Mouse (Mus musculus) ES-Bruce4 (cell line): ENCODE results near the gene Dennd2c. TPM values are rescaled to one million over a fixed set of nuclear protein-coding genes. Genes with fewer than 3 reads are reported as not detected.

Source experiments
- H3K27ac ChIP-seq: 2 replicates; pipeline ENCODE4 v1.5.1; 2012; ENCODE audit warnings: low read length, inconsistent platforms; ENCODE audit not compliant: insufficient read depth
- H3K27me3 ChIP-seq: 2 replicates; pipeline ENCODE4 v1.6.1; 2012; ENCODE audit warnings: mild to moderate bottlenecking, low read length, inconsistent platforms; ENCODE audit not compliant: control insufficient read depth, poor library complexity, insufficient read depth, severe bottlenecking
- H3K36me3 ChIP-seq: 2 replicates; pipeline ENCODE4 v1.6.1; 2012; ENCODE audit warnings: inconsistent platforms, mild to moderate bottlenecking, low read length, moderate library complexity; ENCODE audit not compliant: control insufficient read depth, poor library complexity, insufficient read depth, severe bottlenecking
- H3K4me1 ChIP-seq: one replicate; pipeline ENCODE4 v1.8.1; 2011; ENCODE audit warnings: low read length; ENCODE audit not compliant: control insufficient read depth, insufficient read depth
- H3K4me3 ChIP-seq: 2 replicates; pipeline ENCODE4 v1.5.1; 2011; ENCODE audit warnings: low read depth, mild to moderate bottlenecking, low read length
- H3K9ac ChIP-seq: 2 replicates; pipeline ENCODE4 v1.6.1; 2012; ENCODE audit warnings: low read depth, mild to moderate bottlenecking, inconsistent platforms; ENCODE audit not compliant: poor library complexity, severe bottlenecking
- H3K9me3 ChIP-seq: replicated peaks from 2 replicates; pipeline ENCODE4 v1.6.1; 2012; ENCODE audit warnings: mild to moderate bottlenecking, low read length, inconsistent platforms; ENCODE audit not compliant: control insufficient read depth, poor library complexity, insufficient read depth, severe bottlenecking
- CTCF ChIP-seq: IDR thresholded peaks from one replicate; pipeline ENCODE4 v1.8.1; 2011; ENCODE audit warnings: low read depth, low read length
- EP300 ChIP-seq: IDR thresholded peaks from 2 replicates; pipeline ENCODE4 v1.6.1; 2011; ENCODE audit warnings: low read depth, low read length; ENCODE audit not compliant: insufficient read depth
- POLR2A ChIP-seq: IDR thresholded peaks from one replicate; pipeline ENCODE4 v1.8.1; 2011; ENCODE audit warnings: low read length; ENCODE audit not compliant: insufficient read depth
- polyA plus RNA-seq: library from polyadenylated mRNA; stranded (reverse); fragments of >200 nt; gene quantifications from 2 replicates; pipeline ENCODE4 v1.2.4, GENCODE M21; 2011; ENCODE audit warnings: low read depth; ENCODE audit not compliant: missing spikeins, insufficient read depth, insufficient read length

Dennd2c gene
- polyA plus RNA-seq, 1 experiment: 22.9 TPM

DNA sequence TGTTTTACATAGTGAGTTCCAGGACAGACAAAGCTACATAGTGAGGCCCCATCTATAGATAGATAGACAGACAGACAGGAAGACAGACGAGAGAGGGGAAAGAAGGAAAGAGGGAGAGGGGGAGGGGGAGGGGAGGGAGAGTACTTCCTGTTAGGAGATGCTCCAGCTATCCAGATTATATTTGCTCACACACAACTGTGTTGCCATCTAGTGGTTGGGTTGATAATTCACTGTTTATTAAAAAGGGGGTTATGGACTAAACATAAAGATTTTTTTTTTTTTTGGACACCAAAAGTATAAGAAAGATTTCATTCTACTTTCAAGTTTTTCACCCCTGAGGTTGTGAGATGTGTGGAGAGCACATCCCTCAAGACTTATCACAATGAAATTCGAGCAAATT, 1.7 kb upstream of the Dennd2c start:
- TF ChIP-seq EP300: no peak
- no peak for TF ChIP-seq CTCF
- no peak for TF ChIP-seq POLR2A
- no peaks in the 10 kb centered on the region for H3K27me3 ChIP-seq

DNA sequence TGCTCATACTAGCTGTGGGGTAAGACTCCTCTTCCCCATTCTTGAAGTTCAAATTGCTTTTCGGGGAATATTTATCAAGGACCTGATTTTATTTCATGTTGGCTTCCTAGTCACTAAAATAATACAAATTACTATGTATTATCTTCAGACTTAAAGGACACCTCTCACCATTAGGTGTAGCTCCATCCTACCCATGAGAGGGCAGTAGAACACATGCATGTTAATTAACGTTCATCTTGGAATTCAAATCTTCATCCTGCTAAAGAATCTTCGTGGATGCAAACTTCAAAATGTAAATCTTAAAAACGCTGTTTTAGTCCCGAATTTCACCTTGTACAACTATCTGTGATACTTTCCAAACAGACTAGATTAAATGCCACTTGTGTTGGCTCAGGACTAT, 1.2 kb upstream of the Dennd2c start:
- no peak overlapping the region for H3K27ac ChIP-seq
- TF ChIP-seq CTCF (no peak), EP300 (no peak)
- no peak overlapping the region for H3K9ac ChIP-seq
- no peaks in the 10 kb centered on the region for H3K27me3 ChIP-seq
- no peak overlapping the region for H3K4me3 ChIP-seq
- H3K36me3 ChIP-seq: no peaks in the 10 kb centered on the region
- no peaks in the 10 kb centered on the region for H3K4me1 ChIP-seq
- H3K9me3 ChIP-seq: no peaks in the 10 kb centered on the region

More for the DNA sequence above, 1.7 kb upstream of the Dennd2c start:
- Histone ChIP-seq H3K36me3 (no peaks in the 10 kb centered on the region), H3K4me3 (no peak overlapping the region), H3K9me3 (no peaks in the 10 kb centered on the region), H3K4me1 (no peaks in the 10 kb centered on the region), H3K9ac (no peak overlapping the region), H3K27ac (no peak overlapping the region)

DNA sequence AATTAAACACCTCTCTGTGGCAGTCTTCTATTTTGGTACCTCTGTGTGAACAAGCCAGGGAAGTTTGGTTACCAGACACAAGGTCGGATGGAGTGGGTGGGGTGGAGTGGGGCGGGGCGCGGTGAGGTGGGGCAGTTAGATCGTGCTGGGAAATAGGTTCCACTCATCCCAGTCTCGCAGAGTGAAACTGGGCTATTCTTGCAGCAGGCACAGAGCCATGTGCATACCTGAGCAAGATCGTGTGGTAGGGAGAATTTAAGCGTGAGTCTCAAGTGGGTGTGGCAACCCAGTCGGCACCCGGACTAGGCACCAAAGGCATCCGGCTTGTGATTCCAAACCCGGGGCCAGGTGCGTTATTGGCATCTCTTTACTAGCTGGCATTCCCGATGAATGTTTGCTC, 495 bp upstream of the Dennd2c start:
- no peak for TF ChIP-seq CTCF
- no peak for TF ChIP-seq POLR2A
- TF ChIP-seq EP300: no peak
- no peaks in the 10 kb centered on the region for H3K27me3 ChIP-seq
- no peaks in the 10 kb centered on the region for H3K36me3 ChIP-seq
- H3K9ac ChIP-seq: peak overlapping the region; percentile 19
- peak overlapping the region; percentile 79 for H3K4me3 ChIP-seq
- no peaks in the 10 kb centered on the region for H3K4me1 ChIP-seq
- no peak overlapping the region for H3K27ac ChIP-seq
- no peaks in the 10 kb centered on the region for H3K9me3 ChIP-seq

DNA sequence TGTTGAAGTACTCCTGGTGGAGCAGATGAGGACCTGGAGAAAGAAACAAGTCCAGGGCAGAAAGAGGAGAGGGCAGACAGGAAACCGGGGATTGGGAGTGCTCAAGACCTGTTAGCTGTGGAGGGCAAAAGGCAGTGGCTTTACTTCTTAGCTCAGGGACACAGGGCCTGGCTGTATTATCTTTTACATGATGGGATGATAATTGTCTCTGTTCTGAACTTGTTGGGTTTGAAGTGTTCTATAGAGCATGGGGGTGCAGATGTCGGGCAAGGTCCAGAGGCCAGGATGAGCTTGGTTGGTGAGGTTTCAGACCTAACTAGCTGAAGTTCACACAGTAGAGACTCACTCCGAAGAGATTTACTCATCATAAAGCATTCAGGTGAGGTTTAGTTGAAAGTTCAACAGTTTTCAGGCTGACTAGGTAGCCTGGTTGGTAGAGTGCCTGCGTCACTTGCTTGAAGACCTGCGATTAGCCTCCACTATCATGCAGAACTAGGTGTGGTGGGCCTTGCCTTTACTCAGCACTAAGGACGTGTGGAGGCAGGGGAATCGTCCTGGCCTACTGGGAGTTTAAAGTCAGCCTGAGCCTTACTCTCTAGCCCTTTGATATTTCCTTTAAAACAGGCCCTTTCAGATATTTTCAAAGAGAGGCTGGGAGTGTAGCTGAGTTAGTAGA, 5.3 kb downstream of the Dennd2c start:
- Histone ChIP-seq H3K4me1 (peaks cover 3% of the 10 kb centered on the region), H3K27ac (peak overlapping the region; percentile 89), H3K9me3 (no peaks in the 10 kb centered on the region), H3K4me3 (peak overlapping the region; percentile 17; the same call in 1 of the 2 replicates), H3K27me3 (no peaks in the 10 kb centered on the region), H3K36me3 (no peaks in the 10 kb centered on the region), H3K9ac (no peak overlapping the region)
- TF ChIP-seq CTCF (no peak), EP300 (peak; percentile 80; the same call in 1 of the 2 replicates)

DNA sequence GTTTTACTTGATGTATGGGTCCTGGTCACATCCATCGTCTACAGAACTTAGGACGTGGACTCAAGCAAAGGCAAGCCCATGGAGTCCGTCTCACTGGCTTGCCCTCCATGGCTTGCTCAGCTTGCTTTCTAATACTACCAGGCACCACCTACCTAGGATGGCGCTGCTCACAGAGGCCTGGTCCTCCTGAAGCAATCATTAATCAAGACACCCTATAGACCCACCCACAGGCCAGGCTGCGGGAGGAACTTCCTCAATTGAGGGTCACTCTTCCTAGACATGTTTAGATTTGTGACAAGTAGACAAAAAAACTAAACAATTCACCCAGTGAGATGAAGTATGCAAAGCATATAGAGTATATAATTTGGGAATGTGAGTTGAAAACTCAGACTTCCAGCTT, 9.8 kb downstream of the Dennd2c start:
- H3K9me3 ChIP-seq: no peaks in the 10 kb centered on the region
- no peaks in the 10 kb centered on the region; the same call in 1 of the 2 replicates for H3K36me3 ChIP-seq
- no peak overlapping the region for H3K4me3 ChIP-seq
- no peak overlapping the region for H3K9ac ChIP-seq
- H3K27ac ChIP-seq: no peak overlapping the region
- peaks cover 3% of the 10 kb centered on the region for H3K4me1 ChIP-seq
- no peak for TF ChIP-seq CTCF
- no peak for TF ChIP-seq EP300
- no peak for TF ChIP-seq POLR2A
- no peaks in the 10 kb centered on the region for H3K27me3 ChIP-seq

DNA sequence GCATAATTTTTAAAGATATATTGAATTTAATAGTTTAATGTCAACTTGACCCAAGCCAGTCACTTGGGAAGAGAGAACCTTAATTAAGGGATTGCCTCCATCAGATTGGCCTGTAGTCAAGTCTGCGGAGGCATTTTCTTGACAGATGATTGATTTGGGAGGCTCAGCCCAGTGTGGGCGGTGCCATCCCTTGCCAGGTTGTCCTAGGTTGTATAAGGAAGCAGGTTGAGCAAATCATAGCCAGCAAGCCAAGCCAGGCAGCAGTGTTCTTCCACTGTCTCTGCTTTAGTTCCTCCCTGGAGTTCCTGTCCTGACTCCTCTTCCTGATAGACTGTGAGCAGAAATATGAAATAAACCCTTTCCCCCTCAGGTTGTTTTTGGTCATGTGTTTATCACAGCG, 21.2 kb downstream of the Dennd2c start:
- Histone ChIP-seq H3K27ac (no peak overlapping the region), H3K9ac (0 out of 2 replicates have a peak overlapping the region, but pooled peaks have one; percentile 21), H3K4me1 (peaks cover 2% of the 10 kb centered on the region), H3K4me3 (no peak overlapping the region), H3K27me3 (no peaks in the 10 kb centered on the region), H3K9me3 (no peaks in the 10 kb centered on the region), H3K36me3 (no peaks in the 10 kb centered on the region)
- TF ChIP-seq CTCF: no peak
- no peak for TF ChIP-seq EP300
